Mouse (Mus musculus) liver, embryonic 12.5 days (tissue): ENCODE data around the gene Dyrk1a. TPM values are rescaled to one million over a fixed set of nuclear protein-coding genes. Genes with fewer than 3 reads are reported as not detected.

Source experiments
- ATAC-seq: fragments of 200-750 bp; cut with Nextera tagmentation; 2 replicates; pipeline ENCODE4 v1.8.0; 2017; ENCODE audit warnings: moderate number of reproducible peaks, mild to moderate bottlenecking, moderate library complexity
- H3K27ac ChIP-seq: fragments of 300-500 bp; sonication (generic); 2 replicates; pipeline ENCODE4 v1.5.1; 2016; ENCODE audit warnings: mild to moderate bottlenecking
- H3K27me3 ChIP-seq: fragments of 300-500 bp; sonication (generic); replicated peaks from 2 replicates; pipeline ENCODE4 v1.6.1; 2016; ENCODE audit warnings: mild to moderate bottlenecking, moderate library complexity
- H3K36me3 ChIP-seq: fragments of 300-500 bp; sonication (generic); 2 replicates; pipeline ENCODE4 v1.6.1; 2016; ENCODE audit warnings: mild to moderate bottlenecking, moderate library complexity
- H3K4me1 ChIP-seq: fragments of 300-500 bp; sonication (generic); 2 replicates; pipeline ENCODE4 v1.6.1; 2016
- H3K4me2 ChIP-seq: fragments of 300-500 bp; sonication (generic); 2 replicates; pipeline ENCODE4 v1.6.1; 2016; ENCODE audit warnings: mild to moderate bottlenecking, moderate library complexity
- H3K4me3 ChIP-seq: fragments of 300-500 bp; sonication (generic); 2 replicates; pipeline ENCODE4 v1.5.1; 2016; ENCODE audit warnings: mild to moderate bottlenecking, moderate library complexity
- H3K9ac ChIP-seq: fragments of 300-500 bp; sonication (generic); 2 replicates; pipeline ENCODE4 v1.6.1; 2016; ENCODE audit warnings: mild to moderate bottlenecking, moderate library complexity
- H3K9me3 ChIP-seq: fragments of 300-500 bp; sonication (generic); replicated peaks from 2 replicates; pipeline ENCODE4 v1.6.1; 2016; ENCODE audit warnings: mild to moderate bottlenecking, moderate library complexity
- WGBS: fragments of 180-500 bp; shearing (Covaris S2); methylation state at CpG from one replicate; pipeline ENCODE4 v1.1.7; 2016; ENCODE audit not compliant: insufficient replicate concordance; 5-methylcytosine and 5-hydroxymethylcytosine counted together
- polyA plus RNA-seq: library from polyadenylated mRNA; unstranded; fragments of >200 nt; fragmentation: Nextera tagmentation; extraction: Ambion mirVana; gene quantifications from 2 replicates; pipeline ENCODE4 v1.2.1, GENCODE M21; 2016

Gene Dyrk1a
- polyA plus RNA-seq, 1 experiment from 2014 or later = 4.8 TPM

DNA sequence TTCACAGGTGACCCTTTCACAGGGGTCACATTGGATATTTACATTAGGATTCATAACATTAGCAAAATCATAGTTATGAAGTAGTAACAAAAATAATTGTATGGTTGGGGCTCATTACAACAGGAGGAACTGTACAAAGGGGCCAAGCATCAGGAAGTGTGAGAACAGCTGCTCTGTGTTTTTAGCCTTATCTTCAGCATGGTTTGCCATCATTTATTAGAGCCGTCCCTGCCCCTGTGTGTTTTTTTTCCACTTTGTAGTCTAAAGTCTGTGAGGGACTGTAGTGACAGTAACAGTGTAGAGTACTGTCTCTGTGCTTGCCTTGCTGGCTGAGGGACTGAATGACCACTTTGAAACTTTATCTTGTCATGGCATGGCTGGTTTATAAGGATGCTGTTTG, 27.8 kb downstream of the Dyrk1a start:
- 0 out of 2 replicates have a peak, but pooled peaks cover 4% of the 10 kb centered on the region for H3K36me3 ChIP-seq
- no peaks in the 10 kb centered on the region for H3K9me3 ChIP-seq
- no peak for ATAC-seq
- no peak overlapping the region for H3K9ac ChIP-seq
- H3K4me2 ChIP-seq = no peak overlapping the region
- H3K27ac ChIP-seq = no peak overlapping the region
- WGBS = 14% methylated on average over 1 of the region's 1 CpGs
- no peak overlapping the region for H3K4me3 ChIP-seq
- H3K27me3 ChIP-seq = no peaks in the 10 kb centered on the region
- H3K4me1 ChIP-seq = peaks cover 88% of the 10 kb centered on the region

DNA sequence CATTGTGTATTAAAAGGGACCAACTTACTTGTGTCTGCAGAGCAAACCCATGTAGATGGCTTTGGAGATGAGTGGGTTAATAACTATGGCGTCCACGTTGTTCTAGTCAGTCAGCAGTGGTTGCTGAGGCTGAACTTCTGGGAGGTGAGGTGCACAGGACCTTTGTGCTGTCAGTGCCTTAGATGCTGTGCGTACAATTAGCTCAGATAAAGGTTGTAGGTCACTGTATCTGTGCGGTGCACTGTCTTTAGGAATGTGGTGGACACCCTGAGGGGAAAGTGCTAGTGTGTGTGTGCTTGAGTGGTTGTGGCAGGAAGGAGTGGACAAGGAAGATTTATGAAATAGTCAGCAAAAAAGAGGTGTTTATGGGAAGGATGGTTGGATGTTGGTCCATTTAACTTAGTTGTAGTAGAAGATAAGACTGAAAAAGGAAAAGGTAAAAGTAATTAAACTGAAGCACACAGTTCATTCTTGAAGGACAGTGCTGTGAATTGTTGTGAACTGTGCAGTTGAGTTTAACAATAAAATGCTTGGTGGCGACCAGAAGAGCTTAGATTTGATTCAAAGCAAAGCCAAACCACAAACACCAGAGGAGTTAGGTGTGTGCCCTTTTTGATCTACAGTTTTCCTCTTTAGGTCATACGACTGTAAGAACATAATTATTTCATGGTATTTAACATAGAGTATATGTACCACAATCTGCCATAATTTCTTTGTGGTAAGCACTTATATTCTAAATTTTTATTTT, 30.3 kb downstream of the Dyrk1a start:
- ATAC-seq = no peak
- no peak overlapping the region for H3K9ac ChIP-seq
- H3K27ac ChIP-seq = no peak overlapping the region
- peaks cover 92% of the 10 kb centered on the region for H3K4me1 ChIP-seq
- no peak overlapping the region for H3K4me3 ChIP-seq
- H3K4me2 ChIP-seq = no peak overlapping the region
- WGBS = 32% methylated on average over 6 of the region's 6 CpGs
- no peaks in the 10 kb centered on the region for H3K9me3 ChIP-seq
- no peaks in the 10 kb centered on the region for H3K36me3 ChIP-seq
- no peaks in the 10 kb centered on the region for H3K27me3 ChIP-seq

DNA sequence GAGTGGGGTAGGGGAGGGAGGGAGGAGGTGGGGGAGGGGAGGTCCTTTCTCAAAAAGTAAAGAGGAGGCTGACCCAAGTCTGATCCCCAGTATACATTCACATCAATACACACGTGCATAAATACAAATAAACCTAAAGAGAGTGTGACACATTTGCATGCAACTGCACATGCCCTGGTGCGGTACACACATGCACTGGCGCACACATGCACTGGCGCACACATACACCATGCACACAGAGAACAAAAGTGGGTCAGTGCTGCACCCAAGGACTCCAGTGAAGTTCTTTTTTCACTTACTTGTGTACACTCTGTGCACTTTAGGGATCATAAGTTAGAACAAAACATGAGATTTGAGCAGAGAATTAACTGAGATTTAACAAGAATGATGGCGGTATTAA, 31.3 kb downstream of the Dyrk1a start:
- Histone ChIP-seq H3K4me3 (no peak overlapping the region), H3K27ac (no peak overlapping the region), H3K9me3 (no peaks in the 10 kb centered on the region), H3K4me2 (0 out of 2 replicates have a peak overlapping the region, but pooled peaks have one; percentile 5), H3K27me3 (no peaks in the 10 kb centered on the region), H3K9ac (no peak overlapping the region), H3K4me1 (peaks cover 90% of the 10 kb centered on the region), H3K36me3 (no peaks in the 10 kb centered on the region)
- ATAC-seq = peak; percentile 13; the same call in 1 of the 2 replicates
- WGBS = 67% methylated on average over 5 of the region's 5 CpGs

DNA sequence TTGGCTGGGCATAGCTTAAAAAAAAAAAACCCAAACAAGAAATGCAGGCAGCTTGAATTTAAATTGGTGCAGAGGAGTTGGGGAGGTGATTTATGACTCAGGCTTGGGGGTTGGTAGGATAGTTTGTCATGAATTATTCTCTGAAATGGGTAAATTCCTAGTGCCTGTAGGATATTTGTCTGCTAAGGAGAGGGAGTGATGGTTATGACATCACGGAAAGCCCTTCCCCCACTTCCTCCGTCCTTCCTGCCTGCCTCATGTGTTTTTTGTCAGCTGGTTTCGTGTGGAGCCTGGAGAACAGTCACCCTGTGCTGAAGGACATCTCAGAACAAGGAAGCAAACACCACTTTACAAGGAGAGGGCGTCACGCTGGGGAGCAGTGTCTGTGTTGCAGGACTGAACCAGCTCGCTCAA, 31.7 kb downstream of the Dyrk1a start:
- no peak overlapping the region; the same call in 1 of the 2 replicates for H3K4me2 ChIP-seq
- H3K4me1 ChIP-seq = peaks cover 87% of the 10 kb centered on the region
- H3K27ac ChIP-seq = 0 out of 2 replicates have a peak overlapping the region, but pooled peaks have one; percentile 13
- no peaks in the 10 kb centered on the region for H3K36me3 ChIP-seq
- WGBS = 36% methylated on average over 6 of the region's 6 CpGs
- H3K4me3 ChIP-seq = no peak overlapping the region
- ATAC-seq = no peak
- H3K9ac ChIP-seq = no peak overlapping the region
- H3K27me3 ChIP-seq = no peaks in the 10 kb centered on the region
- H3K9me3 ChIP-seq = no peaks in the 10 kb centered on the region

DNA sequence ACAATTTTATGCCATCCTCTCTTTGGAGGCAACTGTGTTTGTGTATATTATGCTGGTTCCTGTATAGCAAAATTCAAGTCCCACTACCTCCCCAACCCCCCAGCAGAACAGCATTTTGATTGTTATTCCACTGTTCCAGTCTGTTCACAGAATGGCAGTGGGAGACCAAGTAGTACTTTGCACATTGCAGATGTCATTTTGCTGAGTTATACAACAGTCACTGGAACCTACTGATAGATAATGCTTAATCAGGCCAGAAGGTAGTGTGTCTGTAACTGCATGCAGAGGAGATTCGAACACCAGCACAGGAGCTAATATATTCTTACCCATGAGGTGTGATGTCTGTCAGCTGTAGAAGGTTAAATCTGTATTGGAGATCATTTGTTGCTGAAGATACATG, 32.4 kb downstream of the Dyrk1a start:
- 40% methylated on average over 1 of the region's 1 CpGs for WGBS
- Histone ChIP-seq H3K4me1 (peaks cover 84% of the 10 kb centered on the region), H3K27ac (no peak overlapping the region), H3K36me3 (no peaks in the 10 kb centered on the region), H3K27me3 (no peaks in the 10 kb centered on the region), H3K9me3 (no peaks in the 10 kb centered on the region), H3K9ac (no peak overlapping the region), H3K4me3 (no peak overlapping the region), H3K4me2 (no peak overlapping the region)
- ATAC-seq = peak; percentile 51; the same call in 1 of the 2 replicates

DNA sequence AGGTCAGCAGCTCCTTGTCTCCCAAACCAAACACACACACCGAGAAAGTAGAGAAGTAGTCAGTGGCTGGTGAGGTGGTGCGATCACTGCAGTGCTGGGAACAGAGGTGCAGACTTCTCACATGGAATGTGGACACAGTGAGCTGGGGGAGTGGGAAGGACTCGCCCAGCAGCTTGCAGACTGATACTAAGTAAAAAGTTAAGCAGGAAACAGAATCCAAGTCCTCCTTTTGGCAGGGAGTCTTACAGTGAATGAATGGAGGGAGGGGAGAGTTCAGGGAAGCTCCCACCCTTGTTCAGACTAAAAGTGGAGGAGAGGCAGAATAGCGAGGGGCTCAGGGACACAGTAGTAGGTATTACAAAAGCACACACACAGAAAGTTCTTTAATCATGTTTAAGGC, 32.9 kb downstream of the Dyrk1a start:
- WGBS = 51% methylated on average over 4 of the region's 4 CpGs
- H3K36me3 ChIP-seq = no peaks in the 10 kb centered on the region
- H3K27me3 ChIP-seq = no peaks in the 10 kb centered on the region
- H3K9me3 ChIP-seq = no peaks in the 10 kb centered on the region
- H3K9ac ChIP-seq = no peak overlapping the region
- no peak overlapping the region for H3K4me2 ChIP-seq
- H3K27ac ChIP-seq = no peak overlapping the region
- ATAC-seq = no peak
- H3K4me3 ChIP-seq = no peak overlapping the region
- peaks cover 82% of the 10 kb centered on the region for H3K4me1 ChIP-seq

DNA sequence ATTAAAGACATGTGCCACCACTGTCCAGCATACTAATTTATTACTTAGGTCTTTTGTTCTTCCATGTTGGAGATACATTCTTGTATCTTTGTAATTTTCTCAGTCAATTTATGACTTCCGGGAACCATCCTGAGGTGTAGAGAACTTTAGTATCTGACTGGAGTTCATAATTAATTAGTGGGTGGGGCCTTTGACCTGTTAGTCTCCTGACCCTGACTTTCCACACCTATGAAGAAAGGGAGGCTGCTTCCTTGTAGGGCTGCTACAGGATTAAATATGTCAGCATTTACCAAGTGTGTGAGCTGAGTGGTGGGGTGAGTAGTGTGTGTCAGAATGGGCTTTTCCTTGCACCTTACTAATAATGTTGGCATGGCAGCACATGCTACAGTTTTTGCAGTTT, 36.4 kb downstream of the Dyrk1a start:
- H3K9me3 ChIP-seq = no peaks in the 10 kb centered on the region
- no peak overlapping the region for H3K27ac ChIP-seq
- H3K4me3 ChIP-seq = no peak overlapping the region
- ATAC-seq = no peak
- 89% methylated on average over 1 of the region's 1 CpGs for WGBS
- no peaks in the 10 kb centered on the region for H3K36me3 ChIP-seq
- H3K27me3 ChIP-seq = no peaks in the 10 kb centered on the region
- H3K4me2 ChIP-seq = no peak overlapping the region
- H3K4me1 ChIP-seq = peaks cover 59% of the 10 kb centered on the region
- no peak overlapping the region for H3K9ac ChIP-seq

DNA sequence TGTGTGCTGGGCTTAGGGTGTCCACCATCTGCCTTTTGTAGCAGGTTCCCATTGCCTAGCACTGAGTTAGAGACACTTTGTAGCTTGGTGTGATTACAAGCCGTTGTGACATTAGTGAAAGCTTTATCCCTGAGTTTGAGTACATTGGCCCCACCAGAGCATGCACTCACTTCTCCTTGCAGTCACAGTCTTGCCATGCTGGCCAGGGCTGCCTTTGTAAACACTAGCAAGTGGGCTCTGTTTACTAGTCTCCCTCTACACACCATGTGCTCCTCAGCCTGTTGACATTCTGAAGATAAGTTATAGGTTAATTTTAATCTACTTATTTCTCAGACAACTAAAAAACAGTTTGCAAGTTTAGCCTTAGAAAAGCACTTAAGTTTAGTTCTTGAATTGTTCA, 37.7 kb downstream of the Dyrk1a start:
- no peak overlapping the region for H3K4me2 ChIP-seq
- H3K27ac ChIP-seq = peak overlapping the region; percentile 36
- no peaks in the 10 kb centered on the region for H3K9me3 ChIP-seq
- H3K27me3 ChIP-seq = no peaks in the 10 kb centered on the region
- H3K36me3 ChIP-seq = peaks cover 6% of the 10 kb centered on the region
- H3K9ac ChIP-seq = no peak overlapping the region
- H3K4me3 ChIP-seq = no peak overlapping the region
- H3K4me1 ChIP-seq = peaks cover 46% of the 10 kb centered on the region
- ATAC-seq = no peak
- 58% methylated on average over 1 of the region's 1 CpGs for WGBS

DNA sequence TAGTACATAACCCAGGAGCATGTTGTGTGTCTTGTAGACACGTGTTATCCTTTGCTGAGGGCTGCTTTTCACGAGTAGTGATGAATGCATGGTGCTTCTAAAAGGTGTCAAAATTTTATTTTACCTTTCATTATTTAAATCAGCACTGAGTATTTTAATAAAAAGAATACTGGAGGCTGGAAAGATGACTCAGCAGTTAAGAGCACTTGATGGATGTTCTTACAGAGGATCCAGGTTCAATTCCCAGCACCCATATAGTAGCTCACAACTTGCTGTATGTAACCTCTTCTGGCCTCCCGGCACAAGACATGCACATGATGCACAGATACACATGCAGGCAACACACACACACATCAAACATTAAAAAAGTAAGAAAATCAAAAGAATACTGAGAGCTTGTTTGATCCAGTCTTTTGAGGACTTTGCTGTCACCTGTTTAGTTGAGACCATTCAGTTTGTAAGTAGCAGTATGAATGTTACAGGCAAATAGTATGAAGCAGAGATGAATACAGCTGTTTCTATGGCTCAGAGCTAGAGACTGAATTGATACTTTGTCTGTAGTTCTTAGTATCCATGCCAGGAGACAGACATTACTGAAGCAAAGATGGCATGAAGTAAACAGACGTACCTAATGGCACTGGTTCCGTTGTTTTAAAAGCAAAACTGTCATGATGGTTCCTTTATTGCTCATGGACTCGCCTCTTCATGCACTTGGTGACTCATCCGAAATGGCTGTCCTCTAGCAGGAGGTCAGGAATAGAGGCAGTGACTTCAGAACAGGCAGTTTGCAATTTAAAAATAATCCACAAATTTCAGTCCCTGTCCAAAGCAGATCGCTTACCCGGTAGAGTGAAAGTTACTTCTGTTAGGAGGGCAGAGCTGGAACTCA, 39.1 kb downstream of the Dyrk1a start:
- H3K9ac ChIP-seq = no peak overlapping the region
- H3K36me3 ChIP-seq = peaks cover 11% of the 10 kb centered on the region
- peaks cover 35% of the 10 kb centered on the region for H3K4me1 ChIP-seq
- H3K4me2 ChIP-seq = no peak overlapping the region
- no peak overlapping the region for H3K27ac ChIP-seq
- WGBS = 85% methylated on average over 9 of the region's 9 CpGs
- no peak overlapping the region for H3K4me3 ChIP-seq
- no peaks in the 10 kb centered on the region for H3K9me3 ChIP-seq
- no peaks in the 10 kb centered on the region for H3K27me3 ChIP-seq
- no peak for ATAC-seq

DNA sequence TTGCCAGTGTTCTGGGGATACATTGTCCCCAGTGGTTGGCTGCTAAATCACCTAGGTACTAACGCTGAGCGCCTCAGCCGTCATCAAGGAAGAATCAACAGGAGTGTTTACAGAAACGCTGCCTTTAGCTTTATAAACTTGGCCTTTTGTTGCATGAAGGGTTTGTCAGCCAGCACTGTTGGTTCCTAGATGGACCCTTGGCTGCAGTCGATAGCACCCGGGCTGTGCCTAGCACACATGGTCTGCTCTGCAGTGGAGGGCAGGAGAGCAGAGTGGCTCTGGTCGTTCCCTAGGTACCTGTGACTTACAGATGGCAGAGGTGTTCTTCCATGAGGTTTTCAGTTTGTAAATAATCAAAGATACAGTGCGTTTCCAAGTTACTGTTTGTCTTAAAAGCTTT, 42.8 kb downstream of the Dyrk1a start:
- 86% methylated on average over 8 of the region's 8 CpGs for WGBS
- H3K27ac ChIP-seq = no peak overlapping the region
- ATAC-seq = no peak
- H3K4me3 ChIP-seq = no peak overlapping the region
- no peak overlapping the region for H3K4me2 ChIP-seq
- no peaks in the 10 kb centered on the region for H3K9me3 ChIP-seq
- H3K4me1 ChIP-seq = peaks cover 23% of the 10 kb centered on the region
- no peaks in the 10 kb centered on the region for H3K27me3 ChIP-seq
- no peak overlapping the region for H3K9ac ChIP-seq
- peaks cover 28% of the 10 kb centered on the region for H3K36me3 ChIP-seq

DNA sequence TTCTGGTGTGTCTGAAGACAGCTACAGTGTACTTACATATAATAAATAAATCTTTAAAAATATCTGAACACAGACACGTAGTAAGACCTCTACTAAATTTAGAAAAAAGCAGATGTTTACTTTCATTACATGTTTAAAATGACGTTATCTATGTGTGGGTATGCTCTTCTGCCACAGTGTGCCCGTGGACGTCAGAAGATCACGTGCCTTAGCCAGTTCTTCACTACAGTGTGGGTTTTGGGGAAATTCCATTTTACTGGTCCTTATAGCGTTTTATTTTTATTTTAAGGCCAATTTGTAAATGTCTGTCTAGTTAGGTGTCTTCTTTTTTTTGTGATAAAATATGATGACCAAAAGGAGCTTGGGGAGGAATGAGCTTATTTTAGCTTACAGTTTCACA, 47.4 kb downstream of the Dyrk1a start:
- Histone ChIP-seq H3K36me3 (peaks cover 56% of the 10 kb centered on the region), H3K4me1 (peaks cover 19% of the 10 kb centered on the region), H3K9ac (no peak overlapping the region), H3K4me2 (no peak overlapping the region), H3K27me3 (no peaks in the 10 kb centered on the region), H3K4me3 (no peak overlapping the region), H3K27ac (no peak overlapping the region), H3K9me3 (no peaks in the 10 kb centered on the region)
- 78% methylated on average over 6 of the region's 6 CpGs for WGBS
- ATAC-seq = no peak

DNA sequence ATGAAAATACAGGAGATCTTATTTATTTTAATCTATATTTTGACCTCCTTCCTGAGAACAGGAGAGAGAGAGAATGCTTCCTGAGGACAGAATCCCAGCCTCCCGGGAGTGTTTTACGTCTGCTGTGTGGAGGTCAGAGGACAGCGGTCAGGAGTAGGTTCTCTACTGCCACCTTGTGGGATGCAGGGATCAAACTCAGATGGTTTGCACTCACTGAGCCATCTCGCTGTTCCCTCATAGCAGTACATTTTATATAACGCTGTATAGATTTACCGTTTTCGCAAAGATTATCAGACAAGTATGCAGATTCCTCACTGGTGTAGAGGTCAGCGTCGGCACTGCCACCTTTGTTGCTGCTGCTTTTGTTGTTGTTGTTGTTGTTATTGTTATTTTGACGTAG, 48.7 kb downstream of the Dyrk1a start:
- no peak overlapping the region for H3K27ac ChIP-seq
- 0 out of 2 replicates have a peak, but pooled peaks have one; percentile 50 for ATAC-seq

More for the DNA sequence above, 48.7 kb downstream of the Dyrk1a start:
- peaks cover 50% of the 10 kb centered on the region for H3K36me3 ChIP-seq
- WGBS = 66% methylated on average over 10 of the region's 10 CpGs
- no peaks in the 10 kb centered on the region for H3K27me3 ChIP-seq
- H3K4me2 ChIP-seq = no peak overlapping the region
- no peak overlapping the region for H3K9ac ChIP-seq
- no peaks in the 10 kb centered on the region for H3K9me3 ChIP-seq
- H3K4me3 ChIP-seq = no peak overlapping the region
- peaks cover 19% of the 10 kb centered on the region for H3K4me1 ChIP-seq
